Mouse (Mus musculus) ZHBTc4 (cell line): ENCODE measurements at regions not wholly inside any gene's neighbourhood (a gene's known extent, or its start where the extent isn't known, plus 50 kb on each side); places are given as distances from the start of the nearest gene placed in this dataset.

ENCODE experiments used
- DNase-seq: peaks from one replicate; pipeline ENCODE4 v3.0.0-alpha.2; 2011; ENCODE audit warnings: low read depth, low spot score

DNA sequence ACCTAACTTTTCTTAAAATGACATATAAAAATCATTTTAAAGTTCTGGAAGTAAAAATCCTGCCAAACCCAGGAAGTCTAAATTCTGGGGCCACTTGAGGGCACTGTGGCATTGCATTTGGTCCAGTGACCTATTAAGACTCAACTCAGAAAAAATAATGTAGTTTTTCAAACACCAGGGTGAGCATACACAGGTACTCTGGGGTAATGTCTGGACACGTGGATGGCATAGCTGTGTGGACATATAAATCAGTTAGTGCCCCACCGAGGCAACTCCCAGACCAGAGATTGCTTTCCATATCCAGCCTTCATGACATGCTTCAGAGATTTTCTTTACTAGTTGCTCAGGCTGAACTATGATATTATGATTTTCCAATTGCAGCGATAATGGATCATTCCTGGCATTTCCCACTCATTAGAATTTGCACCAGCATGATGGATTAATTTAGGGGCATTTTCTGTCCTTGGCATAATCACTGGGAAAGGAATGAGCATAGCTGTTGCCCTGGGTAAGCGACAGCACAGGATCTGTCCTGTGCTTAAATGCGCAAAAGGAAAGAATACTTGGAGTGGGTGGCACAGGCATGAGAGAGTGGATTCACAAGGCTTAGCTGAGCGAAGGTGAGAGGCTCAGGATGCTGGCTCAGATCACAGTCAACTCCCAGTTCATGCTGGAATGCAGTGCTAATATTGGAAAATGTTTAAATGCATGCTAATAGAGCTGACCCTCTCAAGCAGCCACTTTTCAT, 1526.6 kb upstream of the Cdh8 start:
- DNase-seq: peak; percentile 11

DNA sequence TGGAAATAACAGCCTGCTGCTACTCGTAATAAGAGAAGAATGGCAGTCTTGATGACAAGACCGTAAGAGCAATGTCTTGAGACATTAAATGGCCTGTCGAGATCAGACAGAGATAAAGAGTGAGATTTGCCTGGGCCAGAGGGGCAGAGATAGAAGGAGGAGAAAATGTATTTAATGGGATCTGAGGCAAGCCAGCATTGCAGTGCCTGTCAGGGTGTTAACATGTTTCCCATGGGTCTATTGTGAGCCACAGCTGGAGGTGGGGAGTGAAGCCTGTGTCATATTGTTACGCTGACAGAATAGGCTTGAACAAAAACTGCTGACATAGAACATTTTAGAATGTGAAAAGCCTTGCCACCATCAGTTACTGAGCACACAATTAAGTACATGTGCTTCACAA, 1523.3 kb upstream of the Cdh8 start:
- DNase-seq: peak; percentile 64

DNA sequence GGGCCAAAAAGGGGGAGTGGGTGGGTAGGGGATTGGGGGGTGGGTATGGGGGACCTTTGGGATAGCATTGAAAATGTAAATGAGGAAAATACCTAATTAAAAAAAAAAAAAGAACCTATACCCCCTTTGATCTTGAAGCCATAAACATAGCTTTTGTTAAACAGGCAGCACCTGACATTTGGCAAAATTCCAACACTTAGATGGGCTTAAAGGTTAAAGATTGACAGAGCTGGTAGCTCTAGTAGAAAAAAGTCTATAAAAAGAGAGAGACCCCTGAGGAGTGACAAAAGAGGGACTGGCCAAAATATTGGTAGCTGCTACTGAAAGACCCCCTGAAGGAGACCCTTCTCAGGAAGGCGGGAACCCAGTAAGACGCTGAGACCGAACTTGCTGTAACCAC, 1474.0 kb upstream of the Cdh8 start:
- no peak for DNase-seq

DNA sequence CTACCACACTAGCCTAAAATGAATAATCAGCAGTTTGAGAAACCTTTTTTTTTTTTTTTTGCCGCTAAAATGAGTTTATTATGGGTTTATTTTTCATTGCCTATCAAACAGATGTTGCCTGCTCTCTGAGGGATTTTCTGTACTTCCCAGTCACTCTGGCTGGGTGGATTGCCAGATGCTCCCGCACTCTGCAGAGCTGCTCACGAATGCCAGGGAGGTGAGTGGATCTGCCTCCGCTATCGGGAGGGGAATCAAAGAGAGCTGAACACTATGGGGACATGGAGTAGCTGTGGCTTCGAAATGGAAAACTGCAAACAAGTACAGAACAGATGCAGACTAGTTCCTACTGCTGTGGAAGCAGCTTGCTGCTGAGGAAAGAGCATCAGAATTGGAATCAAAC, 1449.4 kb upstream of the Cdh8 start:
- DNase-seq: no peak

DNA sequence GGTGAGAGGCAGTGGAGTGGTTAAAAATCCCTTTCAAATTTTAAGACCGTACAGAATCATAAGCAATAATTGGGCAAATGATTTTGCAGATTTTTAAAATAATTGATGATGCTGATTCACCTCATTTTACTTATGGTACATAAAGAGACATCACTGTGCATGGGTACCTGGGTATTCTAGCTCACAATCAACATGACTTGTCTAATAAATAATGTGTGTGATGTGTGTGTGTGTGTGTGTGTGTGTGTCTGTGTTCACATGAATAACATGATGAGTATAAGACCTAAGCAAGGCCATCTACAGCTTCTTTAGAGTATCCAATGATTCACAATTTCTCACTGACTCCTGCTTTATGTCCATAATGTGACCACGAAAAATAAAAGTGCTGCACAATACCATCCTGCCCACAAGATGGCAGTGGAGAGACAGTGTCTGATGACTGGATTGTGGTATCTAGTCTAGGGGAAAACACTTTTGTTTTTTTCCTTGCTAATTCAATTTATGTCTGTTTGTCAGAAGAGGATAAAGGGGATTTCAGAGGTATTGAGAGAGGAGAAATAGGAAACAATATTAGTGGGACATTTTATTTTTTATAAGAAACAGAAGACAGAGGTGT, 1434.7 kb upstream of the Cdh8 start:
- peak; percentile 62 for DNase-seq
